Mouse (Mus musculus) yolk sac, embryonic 10.5 days (tissue): ENCODE results near the gene Ace3.

Experiments
- DNase-seq: peaks from one replicate; pipeline ENCODE4 v3.0.0-alpha.2; 2017; ENCODE audit warnings: low spot score

The Ace3 gene

GRCm38 (mm10) chr11:105994375-105994774 lies at the start of gene Ace3:
Gene Ace3, plus strand, starts transcription at chr11:105994675.
- DNase-seq = no peak

GRCm38 (mm10) chr11:105944770-105945672 lies 49.5 kb upstream of the Ace3 start:
- DNase-seq = no peak

GRCm38 (mm10) chr11:105946694-105947154 lies 47.8 kb upstream of the Ace3 start:
- DNase-seq = no peak

- DNase-seq = no peak
These were observed 46.2 kb upstream of the Ace3 start for GRCm38 (mm10) chr11:105948255-105948654.

GRCm38 (mm10) chr11:105950519-105950918 lies 44.0 kb upstream of the Ace3 start:
- peak; percentile 84 for DNase-seq

- peak; percentile 69 for DNase-seq
These were observed 42.9 kb upstream of the Ace3 start for GRCm38 (mm10) chr11:105951601-105952044.

GRCm38 (mm10) chr11:105952111-105952510 lies 42.4 kb upstream of the Ace3 start:
- DNase-seq = no peak

- no peak for DNase-seq
These were observed 41.5 kb upstream of the Ace3 start, which contains the start of gene Cyb561 for GRCm38 (mm10) chr11:105952911-105953386. Gene Cyb561, minus strand, starts transcription at chr11:105953336.

- no peak for DNase-seq
These were observed 41.1 kb upstream of the Ace3 start for GRCm38 (mm10) chr11:105953402-105953801.

- DNase-seq = no peak
These were observed 38.6 kb upstream of the Ace3 start for GRCm38 (mm10) chr11:105955815-105956430.

- DNase-seq = no peak
These were observed 37.0 kb upstream of the Ace3 start for GRCm38 (mm10) chr11:105957501-105957900.

DNA sequence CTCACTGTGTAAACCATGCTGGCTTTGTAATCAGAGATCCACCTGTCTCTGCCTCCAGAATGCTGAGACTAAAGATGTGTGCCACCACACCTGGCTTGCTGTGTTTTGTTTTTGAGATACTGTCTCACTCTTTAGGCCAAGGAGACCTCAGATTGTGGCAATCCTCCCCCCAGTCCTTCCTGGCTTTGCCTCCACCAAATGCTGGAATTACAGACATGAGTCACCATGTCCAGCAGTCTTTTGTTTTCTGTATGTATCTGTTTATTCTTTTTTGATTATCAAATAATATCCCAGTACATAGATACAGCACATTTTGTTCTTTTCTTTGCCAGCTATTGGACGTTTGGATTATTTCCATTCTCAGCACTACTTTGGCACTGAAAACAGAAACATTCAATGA lies 35.9 kb upstream of the Ace3 start:
- no peak for DNase-seq

DNA sequence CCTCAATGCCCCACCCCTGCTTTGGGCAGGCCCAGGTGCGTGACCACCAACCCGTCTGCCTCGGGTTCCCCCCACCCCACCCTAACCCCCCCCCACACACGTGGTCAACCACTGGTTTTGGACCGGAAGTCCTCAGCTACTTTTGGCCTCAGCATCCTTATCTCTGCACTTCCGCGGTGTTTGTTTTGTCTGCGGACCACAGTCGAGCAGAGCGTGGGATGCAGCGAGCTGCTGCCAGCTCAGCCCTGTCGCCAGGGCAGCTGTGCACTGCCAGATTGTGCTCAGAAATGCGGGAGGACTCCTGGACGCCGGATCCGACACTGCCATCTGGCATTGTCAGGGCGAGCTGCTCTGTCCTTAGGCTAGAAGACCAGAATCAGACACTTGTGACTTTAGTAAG lies 35.1 kb upstream of the Ace3 start:
- no peak for DNase-seq

- DNase-seq = no peak
These were observed 29.8 kb upstream of the Ace3 start for GRCm38 (mm10) chr11:105964691-105965090.

GRCm38 (mm10) chr11:105966288-105966687 lies 28.2 kb upstream of the Ace3 start:
- DNase-seq = no peak

- peak; percentile 52 for DNase-seq
These were observed 26.5 kb upstream of the Ace3 start, which contains the start of gene Ace for GRCm38 (mm10) chr11:105967741-105968574. Gene Ace, plus strand, starts transcription at chr11:105967945.

DNA sequence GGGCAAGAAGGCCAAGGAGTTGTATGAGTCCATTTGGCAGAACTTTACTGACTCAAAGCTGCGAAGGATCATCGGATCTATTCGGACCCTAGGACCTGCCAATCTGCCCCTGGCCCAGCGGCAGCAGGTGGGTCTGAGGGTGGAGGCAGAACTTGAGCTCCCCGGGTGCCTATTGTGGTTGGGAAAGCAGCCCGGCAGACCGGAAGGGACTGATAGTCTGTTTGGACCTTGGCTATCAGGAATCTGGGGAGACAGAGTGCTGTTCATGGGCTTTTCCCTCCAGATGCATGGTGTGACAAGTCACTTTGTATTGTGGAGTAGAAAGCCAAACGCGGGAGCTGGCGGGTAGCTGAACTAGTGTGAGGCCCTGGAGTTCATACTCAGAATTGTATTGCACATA lies 25.5 kb upstream of the Ace3 start:
- DNase-seq = no peak

DNA sequence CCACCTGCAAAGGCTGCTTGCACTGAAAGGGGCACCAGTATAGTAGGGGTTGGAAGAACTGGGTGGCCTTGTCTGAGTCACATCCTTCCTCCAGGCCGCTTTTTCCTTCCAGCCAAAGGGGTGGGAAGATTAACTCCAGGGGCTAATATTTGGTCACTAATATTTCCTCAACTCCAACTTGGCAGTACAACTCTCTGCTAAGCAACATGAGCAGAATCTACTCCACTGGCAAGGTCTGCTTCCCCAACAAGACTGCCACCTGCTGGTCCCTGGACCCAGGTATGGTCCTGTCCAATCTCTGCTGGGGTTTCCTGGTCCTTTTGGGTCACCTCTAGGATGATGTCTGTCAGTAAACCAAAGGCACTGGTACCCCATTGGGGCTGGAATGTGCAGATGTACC lies 25.0 kb upstream of the Ace3 start:
- DNase-seq = no peak

- no peak for DNase-seq
These were observed 19.9 kb upstream of the Ace3 start for GRCm38 (mm10) chr11:105974593-105974992.

GRCm38 (mm10) chr11:105975050-105975449 lies 19.4 kb upstream of the Ace3 start:
- no peak for DNase-seq

DNA sequence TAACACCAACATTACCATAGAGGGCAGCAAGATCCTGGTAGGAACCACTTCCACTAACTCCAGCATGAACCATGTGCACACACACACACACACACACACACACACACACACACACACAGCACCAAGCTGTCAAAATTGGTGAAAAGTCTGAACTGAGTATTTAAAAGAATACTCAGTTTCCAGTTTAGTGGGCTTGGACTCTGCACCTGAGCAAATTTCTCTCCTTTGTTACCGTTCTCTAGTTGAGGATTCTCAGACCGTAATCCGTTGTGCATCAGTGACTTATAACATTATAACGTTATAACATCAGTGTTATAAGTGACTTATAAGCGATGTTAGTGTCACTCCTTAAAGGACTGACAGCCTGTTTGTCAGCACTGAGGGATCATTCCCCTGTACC lies 18.8 kb upstream of the Ace3 start:
- DNase-seq = no peak

DNA sequence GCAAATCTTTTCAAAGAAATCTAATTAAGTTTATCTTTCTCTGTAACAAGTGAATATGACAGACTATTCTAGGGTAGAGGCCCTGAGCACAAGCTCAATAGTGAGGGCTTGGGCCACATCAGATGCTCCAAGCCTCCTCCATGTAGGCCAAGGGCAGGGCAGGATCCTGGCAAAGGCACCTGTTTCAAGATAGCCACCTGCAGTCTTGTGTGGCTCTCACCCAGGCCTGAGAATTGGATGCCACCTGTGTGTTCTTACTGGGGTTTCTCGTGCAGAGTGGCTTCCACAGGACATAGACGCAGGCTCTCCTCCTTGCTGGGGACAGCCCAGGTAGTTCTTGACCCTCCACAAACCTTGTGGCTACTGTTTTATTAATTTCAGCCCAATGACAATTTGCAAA lies 16.2 kb upstream of the Ace3 start:
- DNase-seq = no peak
